Mouse (Mus musculus) gastrocnemius, postnatal 25 days (tissue): Measurements from ENCODE around the gene Efcc1. TPM values are rescaled to one million over a fixed set of nuclear protein-coding genes. Genes with fewer than 3 reads are reported as not detected.

Experiments
- DNase-seq: peaks from one replicate; pipeline ENCODE4 v3.0.0; 2022
- total RNA-seq, 2 experiments: library from RNA; stranded (reverse); gene quantifications; 1 replicate in 1 of 2; 2 replicates in 1 of 2; pipeline ENCODE4 v1.2.3; 2021

Efcc1 gene
- total RNA-seq, 2 experiments from 2014 or later = 1.0 to 1.2 TPM

GRCm38 (mm10) chr6:87778294-87779173, 47.9 kb downstream of the Efcc1 start:
- no peak for DNase-seq

DNA sequence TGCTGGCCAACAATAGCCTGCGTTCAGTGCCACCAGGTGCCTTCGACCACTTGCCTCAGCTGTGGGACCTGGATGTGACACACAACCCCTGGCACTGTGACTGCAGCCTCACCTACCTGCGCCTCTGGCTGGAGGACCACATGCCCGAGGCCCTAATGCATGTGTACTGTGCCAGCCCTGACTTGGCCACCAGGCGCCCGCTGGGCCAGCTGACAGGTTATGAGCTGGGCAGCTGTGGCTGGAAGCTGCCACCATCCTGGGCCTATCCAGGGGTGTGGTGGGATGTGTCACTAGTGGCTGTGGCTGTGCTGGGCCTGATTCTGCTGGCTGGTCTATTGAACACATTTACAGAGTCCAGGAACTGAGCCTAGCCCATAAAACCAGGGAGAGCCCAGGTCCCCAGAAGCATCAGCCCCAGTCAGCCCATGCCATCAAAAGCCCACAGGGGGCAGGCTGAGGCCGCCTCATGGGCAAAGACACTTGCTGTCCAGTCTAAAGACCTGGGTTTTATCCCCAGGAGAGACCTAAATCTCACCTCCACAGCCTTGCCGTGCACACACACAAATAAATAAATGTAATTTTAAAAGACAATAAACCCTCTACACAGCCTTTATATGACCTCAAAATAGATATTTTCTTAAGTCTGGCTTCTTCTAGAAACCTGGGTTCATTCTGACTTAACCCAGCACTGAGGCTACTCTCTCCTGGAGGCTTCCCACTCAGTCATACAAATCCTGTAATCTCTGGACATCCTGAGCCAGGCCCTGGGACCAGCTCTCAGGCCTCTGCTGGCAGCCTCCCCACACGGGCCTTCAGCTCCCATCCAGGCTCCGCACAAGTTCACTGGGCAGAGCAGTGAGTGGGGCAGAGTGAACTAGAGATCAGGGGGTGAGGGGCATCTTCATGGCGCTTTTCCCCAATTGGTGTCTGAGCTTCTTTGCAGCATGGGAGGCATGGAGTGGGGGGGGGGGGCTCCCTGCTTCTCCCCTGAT, 48.8 kb downstream of the Efcc1 start:
- no peak for DNase-seq

GRCm38 (mm10) chr6:87780546-87781301, 50.1 kb downstream of the Efcc1 start:
- DNase-seq = no peak

- no peak for DNase-seq
These were observed 53.4 kb downstream of the Efcc1 start for GRCm38 (mm10) chr6:87784033-87784432.

DNA sequence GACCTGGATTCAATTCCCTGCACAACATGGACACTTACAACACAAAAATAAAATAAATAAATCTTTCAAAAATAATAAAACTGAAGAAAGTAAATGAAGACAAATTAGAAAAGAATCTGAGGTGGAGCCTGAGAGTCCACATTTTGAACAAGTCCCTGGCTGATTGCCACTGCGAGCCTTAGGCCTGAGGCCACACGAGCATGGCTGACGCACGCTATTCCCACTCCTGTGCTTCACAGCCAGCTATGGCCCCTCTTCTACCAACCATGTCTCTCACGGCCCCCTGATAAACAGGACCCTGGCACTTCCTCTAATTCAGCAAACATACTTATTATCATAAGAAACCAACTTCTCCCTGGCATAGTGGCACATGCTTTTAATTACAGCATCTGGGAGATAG, 56.0 kb downstream of the Efcc1 start:
- DNase-seq = no peak

GRCm38 (mm10) chr6:87787108-87787890, 56.6 kb downstream of the Efcc1 start:
- peak; percentile 55 for DNase-seq

DNA sequence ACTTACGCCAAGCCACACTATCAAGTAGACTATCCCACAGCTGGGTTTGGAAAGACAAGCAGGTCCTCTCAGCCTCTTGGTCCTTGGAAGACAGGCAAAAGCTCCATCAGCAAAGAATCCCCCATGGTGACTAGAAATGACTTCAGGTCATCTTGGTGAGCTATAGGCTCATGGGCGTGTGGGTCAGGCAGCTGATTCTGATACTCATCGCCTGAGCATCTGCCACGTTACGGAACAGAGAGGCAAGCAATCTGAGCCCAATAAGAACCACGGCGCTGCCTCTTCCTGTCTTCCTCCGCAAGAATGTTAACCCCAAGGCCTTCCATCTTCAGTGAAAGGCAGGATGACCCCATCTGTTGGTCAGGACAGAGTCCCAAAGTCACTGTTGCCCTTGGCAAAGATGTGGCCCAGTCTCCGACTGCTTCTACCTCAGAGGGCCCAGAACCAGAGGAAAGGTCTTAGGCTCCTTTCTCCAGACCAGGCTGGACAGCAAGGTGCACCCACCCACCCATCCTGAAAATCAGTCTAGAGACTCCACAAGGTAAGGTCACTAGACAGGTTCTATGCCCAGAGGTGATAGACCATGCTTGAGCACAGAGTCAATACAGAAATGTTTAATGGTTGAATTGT, 57.7 kb downstream of the Efcc1 start:
- no peak for DNase-seq

DNA sequence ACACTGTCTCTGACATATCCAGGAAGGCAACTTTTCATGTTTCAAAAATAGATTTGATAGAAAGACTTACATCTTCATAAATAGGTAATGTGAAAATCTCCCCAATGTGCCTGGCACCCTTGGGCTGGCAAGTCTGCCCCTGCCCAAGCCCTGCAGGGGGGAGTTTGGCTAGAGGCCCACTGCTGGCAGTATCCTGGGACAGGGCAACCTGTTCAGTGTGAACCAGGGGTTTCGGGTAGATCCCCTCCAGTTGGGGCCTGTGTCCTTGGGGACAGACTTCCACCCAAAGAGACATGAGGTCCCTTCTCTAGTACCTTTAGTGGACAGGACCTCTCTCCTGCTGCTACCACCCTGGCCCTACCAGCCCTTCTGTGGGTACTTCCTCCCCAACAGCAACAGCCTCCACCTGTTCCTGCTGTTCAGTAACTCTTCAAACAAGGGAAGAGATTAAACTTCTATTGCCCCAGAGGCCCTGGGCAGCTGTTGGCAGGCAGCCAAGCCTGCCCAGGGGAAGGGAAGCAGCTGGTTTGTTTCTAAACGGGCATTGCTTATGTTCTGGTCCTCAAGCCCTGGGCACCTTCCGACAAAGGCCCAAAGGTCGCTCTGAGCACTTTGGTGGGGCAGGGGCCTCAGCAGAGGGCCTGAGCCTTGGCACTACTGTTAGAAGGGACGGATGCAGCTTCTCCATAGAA, 58.4 kb downstream of the Efcc1 start:
- peak; percentile 12 for DNase-seq

DNA sequence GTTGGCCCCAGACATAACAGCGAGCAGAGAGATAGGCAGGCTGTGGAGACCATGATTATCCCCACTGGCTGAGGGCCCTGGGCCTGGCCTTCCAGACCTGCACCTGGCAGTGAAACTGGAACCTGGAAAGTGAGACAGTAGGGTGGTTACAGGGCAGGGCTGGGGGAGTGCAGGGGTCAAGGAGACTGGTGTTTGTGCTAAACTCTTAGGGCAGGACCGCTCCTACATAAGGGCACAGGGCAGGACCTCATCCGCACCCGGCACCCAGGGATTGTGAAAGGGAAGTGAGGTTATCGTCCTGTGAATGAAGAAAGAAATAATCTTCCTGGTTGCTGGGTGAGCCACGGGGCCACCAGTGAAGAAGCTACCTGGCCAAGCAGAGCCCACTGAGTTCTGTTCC, 59.1 kb downstream of the Efcc1 start:
- no peak for DNase-seq

DNA sequence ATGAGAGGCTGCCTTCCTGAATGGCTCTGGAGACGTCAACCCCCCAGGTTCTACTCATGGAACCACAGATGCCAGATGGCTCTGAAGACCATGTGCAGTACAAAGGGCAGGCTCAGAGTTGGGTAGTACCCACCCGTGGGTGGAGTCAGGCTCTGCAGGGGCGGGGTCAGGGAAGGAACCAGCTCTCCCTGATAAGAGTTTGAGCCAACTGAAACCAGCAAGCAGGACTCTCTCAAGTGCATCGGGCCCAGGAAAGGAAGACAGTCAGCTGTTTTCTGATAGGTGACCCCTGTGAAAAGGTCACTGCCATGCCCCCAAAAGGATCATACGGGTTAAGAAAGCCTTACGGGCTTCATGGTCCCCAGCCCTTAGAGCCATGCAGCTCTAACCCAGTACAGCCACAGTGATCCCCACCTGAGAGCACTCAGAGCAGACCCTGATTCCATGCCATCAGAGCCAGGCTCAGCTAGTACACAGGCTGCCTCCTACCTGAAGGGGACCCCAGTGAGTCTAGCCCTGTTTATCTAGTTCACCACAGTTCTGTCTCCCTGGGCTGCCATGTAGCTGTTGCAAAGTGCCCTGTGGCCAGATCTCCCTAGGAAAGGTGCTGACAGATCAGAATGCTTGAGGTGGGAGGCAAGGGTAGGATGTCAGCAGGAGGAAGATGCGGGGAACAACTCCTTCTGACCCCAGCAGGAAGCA, 60.3 kb downstream of the Efcc1 start:
- DNase-seq = no peak

- DNase-seq = no peak
These were observed 61.2 kb downstream of the Efcc1 start for GRCm38 (mm10) chr6:87791826-87792225.

DNA sequence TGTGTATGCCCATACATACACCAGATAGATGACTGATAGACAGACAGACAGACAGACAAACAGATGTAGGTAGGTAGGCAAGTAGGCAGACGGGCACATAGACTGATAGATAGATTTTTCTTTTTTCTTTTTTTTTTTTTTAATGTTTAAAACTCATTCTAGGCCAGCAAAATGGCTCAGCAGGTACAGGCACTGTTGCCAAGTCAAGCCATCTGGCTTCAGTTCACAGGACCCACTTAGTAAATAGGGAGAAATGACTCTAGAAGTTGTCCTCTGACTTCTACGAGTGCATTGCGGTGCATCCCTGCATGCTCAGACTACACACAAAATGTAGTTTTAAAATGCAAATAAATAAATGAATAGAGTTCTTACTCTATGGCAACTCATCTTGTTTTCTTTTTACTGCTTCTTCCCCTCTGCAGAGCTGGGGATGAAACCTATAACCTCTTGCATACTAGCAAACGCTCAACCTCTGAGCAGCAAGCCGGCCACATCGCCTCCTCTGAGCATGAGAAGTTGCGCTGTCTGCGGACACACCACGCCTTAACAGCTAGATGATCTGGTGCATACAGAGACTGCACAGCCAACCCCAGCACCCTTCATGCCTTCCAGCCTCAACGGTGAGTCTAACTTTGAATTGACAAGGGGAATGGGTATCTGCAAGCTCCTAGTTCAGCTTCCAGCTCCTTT, 63.3 kb downstream of the Efcc1 start:
- DNase-seq = no peak

DNA sequence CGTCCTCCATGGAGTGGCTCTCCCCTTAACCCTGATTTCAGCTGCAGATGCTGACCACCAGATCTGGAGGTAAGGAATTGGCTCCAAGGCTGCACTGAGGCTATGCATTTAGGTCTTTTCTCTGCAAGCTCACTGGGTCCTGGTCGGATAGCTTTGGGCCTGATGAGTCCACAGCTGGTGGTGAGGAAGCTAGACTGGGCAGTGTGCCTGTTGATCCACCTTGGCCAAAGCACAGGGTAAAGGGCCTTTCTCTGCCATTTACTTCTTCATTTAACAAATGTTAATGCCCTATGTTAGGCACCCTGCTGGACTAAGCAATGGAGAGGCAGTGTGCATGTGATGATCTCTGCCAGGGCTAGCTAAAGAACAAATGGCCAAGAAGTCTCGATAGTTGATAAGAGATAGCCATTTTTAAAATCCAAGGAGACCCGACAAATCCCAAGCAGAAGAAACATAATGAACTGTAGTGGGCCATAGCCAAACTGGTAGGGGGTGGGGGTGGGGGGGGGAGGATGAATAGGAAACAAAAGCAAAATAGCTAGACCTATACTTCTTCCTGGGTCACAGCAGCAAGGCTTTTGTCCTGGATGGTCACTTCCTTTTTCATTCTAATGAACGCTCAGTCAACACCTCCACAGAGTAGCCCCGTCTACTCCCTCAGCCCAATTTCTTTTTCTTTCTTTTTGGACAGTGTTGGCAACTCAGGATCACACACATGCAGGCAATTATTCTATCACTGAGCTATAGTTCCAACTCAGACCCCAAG, 64.9 kb downstream of the Efcc1 start:
- DNase-seq = no peak

- DNase-seq = no peak
These were observed 65.7 kb downstream of the Efcc1 start for GRCm38 (mm10) chr6:87796251-87796880.

DNA sequence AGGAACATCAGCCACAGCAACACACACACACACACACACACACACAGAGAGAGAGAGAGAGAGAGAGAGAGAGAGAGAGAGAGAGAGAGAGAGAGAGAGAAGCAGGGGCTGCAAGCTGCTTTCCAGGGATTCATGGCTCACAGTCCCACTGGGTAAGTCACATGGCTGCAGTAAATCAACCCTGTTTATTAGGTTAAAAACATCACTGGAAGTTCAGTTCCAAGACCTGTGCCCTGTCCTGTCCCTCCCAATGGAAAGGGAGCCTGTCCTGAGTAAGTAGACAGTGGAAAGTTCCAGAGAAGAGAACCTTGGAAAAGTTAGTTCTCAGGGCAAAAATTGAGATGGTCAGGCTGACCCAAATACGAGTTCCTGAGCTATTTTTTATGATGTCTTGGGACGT, 66.7 kb downstream of the Efcc1 start:
- no peak for DNase-seq

GRCm38 (mm10) chr6:87799576-87799975, 68.9 kb downstream of the Efcc1 start:
- DNase-seq = no peak

GRCm38 (mm10) chr6:87802462-87802861, 71.8 kb downstream of the Efcc1 start:
- DNase-seq = no peak

- DNase-seq = no peak
These were observed 73.4 kb downstream of the Efcc1 start for GRCm38 (mm10) chr6:87804036-87804435.
